Mouse (Mus musculus): Measurements from ENCODE around the gene Angptl7.

GRCm38 (mm10) chr4:148464301-148464700, 36.0 kb downstream of the Angptl7 start:
- TF ChIP-seq EP300 (IDR thresholded peaks at IDR 0.05; ENCODE audit: low read depth) (no peak), CTCF (IDR thresholded peaks at IDR 0.05; ENCODE audit: low read depth) (no peak)
